Mouse (Mus musculus) B cell, adult 2 months (primary cell): Measurements from ENCODE around the gene Ephx3.

Experiments
- DNase-seq, 2 experiments: peaks; one replicate each; pipeline ENCODE4 v3.0.0; 2022

The Ephx3 gene

GRCm38 (mm10) chr17:32172485-32172884, 16.9 kb downstream of the Ephx3 start:
- DNase-seq, result no peak

DNA sequence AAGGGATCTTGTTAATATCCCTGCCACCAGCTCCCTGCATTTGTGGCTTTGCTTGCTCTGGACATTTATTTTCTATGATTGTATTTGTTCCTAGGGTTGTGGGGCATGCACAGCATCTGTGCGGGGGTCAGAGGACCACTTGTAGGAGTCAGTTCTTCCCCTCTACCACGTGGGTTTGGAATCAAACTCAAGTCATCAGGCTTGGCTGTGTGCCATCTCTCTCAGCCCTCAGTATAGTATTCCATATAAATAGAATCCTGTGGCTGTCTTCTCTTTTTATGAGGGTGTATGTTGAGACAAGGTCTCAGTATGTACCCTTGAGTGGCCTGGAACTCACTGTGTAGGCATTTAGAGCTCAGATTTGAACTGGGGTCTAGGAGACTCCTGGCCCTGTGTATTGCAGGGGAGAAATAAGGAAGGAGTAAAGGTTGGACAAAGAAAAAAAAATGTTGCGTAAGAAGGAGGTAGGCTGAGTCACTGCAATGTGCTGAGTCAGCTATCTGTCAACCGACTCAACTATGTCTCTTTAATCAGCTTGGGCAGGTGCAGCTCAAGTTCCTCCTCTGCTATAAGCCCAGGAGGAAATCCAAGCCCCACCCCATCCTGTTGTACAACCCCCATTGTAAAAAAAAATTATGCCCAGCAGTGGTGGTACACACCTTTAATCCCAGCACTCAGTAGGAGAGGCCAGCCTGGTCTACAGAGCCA, 19.7 kb downstream of the Ephx3 start:
- DNase-seq, result no peak

GRCm38 (mm10) chr17:32166687-32167086, 22.7 kb downstream of the Ephx3 start, which contains the start of gene Notch3:
Gene Notch3, minus strand, starts transcription at chr17:32166852.
- DNase-seq, result peak in 1 of 2 experiments; percentile 23

DNA sequence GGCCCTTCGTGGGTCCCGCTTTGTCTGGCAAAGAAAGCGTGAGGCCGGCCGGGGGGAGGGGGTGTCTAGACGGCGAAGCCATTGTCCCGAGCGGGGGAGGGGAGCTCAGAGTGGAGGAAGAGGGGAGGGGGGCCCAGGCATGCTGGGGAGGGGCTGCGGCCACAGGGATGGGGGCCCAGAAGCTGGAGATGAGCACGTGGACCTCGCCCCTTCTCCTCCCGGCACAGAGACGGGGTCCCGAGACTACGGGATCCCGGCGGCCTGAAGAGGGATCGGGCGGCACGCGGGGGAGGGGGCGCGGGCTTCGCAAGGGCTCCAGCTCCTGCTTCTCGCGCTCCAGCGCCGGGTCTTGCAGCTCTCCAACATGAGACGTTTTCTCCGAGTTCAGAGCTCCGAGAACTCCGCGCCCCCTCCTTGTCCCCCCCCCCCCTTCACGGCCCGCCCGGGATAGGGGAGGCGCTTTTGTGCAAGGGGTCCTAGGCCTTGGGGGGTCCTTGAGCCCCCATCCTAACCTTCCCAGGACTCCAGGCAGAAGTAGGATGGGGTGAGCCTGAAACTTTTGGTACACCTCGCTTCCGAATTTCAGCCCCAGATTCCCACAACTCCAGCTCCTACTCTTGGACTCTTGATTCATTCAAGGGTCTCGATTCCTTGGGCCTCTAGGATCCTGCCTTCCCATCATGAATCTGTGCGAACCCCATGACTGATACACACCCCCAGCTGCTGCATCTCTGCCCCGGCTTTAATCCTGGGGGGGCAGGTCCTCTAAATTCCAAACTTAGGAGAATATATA, 23.4 kb downstream of the Ephx3 start:
- peak in 1 of 2 experiments; percentile 29 for DNase-seq

- DNase-seq, result peak in 1 of 2 experiments; percentile 16
Observed at GRCm38 (mm10) chr17:32165266-32165802, 24.0 kb downstream of the Ephx3 start.

DNA sequence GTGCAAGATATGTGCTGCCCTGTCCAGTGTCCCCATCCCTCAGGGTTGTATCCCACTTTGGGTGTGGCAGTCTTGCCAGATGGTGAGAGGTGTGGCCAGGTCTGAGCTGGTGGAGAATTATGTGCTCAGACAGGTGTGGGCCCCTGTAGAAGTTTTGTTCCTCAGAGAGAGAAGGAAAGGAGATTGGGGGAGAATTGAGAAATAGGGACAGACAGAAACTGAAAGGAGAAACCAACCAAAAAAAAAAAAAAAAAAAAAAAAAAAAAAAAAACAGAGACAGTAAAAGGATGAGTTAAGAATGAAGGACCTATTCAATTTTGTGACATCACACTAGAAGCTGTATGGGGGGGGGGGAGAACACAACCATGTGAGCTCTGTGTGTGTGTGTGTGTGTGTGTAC, 24.6 kb downstream of the Ephx3 start:
- no peak for DNase-seq

DNA sequence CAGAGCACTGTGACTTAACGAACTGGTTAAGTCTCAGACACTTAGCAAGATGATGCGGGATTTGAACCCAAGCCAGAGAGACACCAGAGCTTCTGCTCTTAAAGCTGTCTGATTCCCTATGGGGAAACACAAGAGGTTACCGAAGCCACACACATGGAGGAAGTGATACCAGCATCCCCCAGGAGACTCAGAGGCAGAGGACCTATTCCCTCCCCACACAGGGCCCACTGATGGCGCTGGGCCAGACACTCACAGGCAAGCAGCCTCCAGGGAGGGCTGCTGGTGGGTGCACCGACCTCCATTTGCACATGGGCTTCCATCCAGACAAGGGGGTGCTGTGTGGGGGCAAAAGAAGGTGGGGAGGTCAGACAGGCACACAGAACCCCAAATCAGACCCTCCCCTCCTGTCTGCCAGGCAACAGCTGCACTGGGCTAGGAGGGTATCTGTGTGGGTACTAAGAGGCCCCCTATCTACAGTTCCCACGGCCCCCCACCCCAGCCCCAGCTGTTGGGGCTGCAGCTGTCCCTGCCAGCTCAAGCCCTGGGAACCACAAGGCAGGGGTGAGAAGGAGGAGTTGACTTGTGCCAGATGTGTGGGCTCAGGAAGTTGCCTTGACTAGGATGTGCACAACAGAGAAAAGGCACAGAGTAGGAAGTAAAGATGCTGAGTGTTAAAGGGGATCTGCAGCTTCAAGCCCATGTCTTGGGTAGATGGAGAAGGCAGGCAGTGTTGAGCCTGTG, 25.3 kb downstream of the Ephx3 start:
- DNase-seq, result peak; percentile 78 to 82

GRCm38 (mm10) chr17:32162112-32162850, 27.1 kb downstream of the Ephx3 start:
- peak; percentile 66 to 68 for DNase-seq

DNA sequence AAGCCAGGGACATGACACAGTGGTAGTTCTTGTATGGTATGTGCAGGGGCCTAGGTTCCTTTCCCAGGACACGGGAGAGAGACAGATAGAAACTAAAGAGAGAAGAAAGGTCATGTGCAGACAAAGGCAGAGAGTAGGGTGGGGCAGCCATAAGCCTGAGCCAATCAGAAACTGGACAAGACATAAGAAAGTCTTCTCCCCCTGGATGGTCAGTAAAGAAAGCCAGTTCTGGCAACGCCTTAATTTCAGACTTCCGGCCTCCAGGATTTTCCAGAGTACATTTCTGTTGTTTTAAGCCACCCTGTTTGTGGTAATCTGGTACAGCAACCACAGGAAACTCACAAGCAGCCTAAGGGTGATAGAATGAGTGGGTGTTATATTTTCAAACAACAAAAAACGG, 28.5 kb downstream of the Ephx3 start:
- DNase-seq, result no peak

DNA sequence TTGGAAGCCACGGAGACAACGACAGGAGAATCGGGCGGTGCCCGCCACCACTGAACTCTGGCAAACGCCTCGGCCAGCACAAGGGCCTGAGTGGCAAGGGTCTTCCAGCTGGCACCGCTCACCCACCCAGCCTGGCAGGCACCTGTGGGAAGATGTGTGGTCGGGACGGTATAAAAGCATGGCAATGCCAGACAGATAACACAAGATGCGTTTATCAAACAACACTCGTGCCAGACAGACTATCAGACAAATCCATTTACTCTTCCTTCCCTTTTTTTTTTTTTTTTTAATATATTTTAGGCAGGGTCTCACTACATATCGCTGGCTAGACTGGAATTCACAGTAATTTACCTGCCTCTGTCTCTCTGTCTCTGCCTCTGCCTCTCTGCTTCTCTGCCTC, 30.5 kb downstream of the Ephx3 start:
- no peak for DNase-seq

DNA sequence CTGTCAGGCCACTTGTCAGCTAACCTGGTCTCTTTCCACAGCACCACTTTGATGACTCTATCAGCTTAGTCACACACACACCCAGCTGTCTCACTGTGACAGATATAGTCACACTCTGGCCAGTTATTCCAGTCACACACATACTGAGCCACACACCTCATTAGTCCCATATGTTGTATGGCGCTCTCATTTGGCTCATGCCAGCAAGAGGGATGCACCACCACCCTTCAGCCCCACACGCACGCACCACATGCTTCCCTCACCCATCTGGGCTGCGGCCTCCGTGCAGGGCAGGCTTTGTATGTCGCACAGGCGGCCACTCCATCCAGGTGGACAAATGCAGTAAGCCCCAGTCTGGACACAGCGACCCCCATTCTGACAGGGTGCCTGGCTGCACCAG, 42.6 kb downstream of the Ephx3 start:
- DNase-seq, result no peak

DNA sequence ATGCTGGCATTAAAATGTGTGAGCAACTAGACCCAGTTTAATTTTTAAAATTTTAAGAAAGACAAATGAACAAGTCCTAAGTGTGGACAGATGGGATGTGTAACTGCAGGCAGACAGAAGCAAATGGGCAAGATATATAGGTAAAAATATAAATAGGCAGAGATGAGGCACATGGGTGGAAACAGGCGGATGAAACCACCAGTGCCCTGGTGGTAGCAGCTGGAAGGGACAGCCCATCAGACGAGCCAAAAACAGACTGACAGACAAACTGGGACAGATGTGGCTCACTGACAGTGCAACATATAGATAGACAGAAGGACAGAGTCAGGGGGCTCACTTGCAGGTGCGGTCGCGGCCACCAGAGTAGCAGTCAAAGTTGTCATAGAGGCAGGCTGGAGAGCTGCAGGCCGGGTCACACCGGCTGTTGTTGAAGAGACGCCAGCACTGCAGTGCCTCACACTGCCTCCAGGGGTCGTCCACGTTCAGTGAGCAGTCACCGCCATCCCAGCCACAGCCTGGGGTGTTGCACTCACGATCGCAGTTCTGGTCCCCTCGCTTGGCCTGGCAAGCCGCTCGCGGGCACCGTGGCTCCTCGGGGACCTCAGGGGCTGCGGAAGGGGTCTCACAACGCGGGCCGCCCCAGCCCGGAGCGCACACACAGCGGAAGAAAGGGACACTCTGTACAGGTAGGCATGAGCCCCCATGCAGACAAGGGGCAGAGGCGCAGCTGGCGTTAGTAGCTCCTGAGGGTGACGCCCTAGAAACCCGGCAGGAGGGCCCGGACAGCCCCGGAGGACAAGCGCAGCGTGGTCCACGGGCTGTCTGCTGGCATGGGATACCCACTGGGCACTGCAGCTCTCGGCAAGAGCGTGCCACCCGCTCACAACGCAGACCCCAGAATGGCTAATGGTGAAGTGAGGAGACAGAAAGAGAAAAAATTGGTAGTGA, 46.2 kb downstream of the Ephx3 start:
- peak; percentile 88 to 90 for DNase-seq

DNA sequence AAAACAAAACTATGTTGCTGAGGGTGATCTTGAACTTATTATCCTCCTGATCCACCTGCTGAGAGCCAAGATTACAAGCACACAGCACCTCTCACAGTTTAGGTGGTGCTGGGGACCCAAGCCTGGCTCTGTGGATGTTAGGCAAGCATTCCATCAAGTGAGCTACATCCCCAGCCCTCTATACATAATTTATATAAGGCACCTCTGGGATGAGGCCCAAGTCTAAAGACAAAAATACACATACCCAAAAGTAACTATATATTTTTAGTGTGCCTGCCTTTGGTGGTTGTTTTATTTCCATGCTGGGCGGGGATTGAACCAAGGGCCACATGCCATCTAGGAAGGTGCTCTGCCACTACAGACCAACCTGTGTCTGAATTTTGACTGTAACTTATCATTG, 47.1 kb downstream of the Ephx3 start:
- no peak for DNase-seq
